Mouse (Mus musculus) layer of hippocampus, postnatal 14 days (tissue): ENCODE measurements around the gene Srpx. TPM values are rescaled to one million over a fixed set of nuclear protein-coding genes. Genes with fewer than 3 reads are reported as not detected.

Experiments
- total RNA-seq, 2 experiments: library from RNA; stranded (reverse); gene quantifications; 2 replicates each; pipeline ENCODE4 v1.2.3; 2021

Srpx gene
- total RNA-seq, 2 experiments from 2014 or later: 0.52 to 0.53 TPM

Other genes starting within 250 kb of the Srpx start
- gene Sytl5, start 232.1 kb downstream of the Srpx start, total RNA-seq: 1 to 10 TPM; 3.9 to 4.3 TPM
- 10 to 100 TPM; 17.7 to 18.7 TPM for gene Rpgr, start 99.2 kb upstream of the Srpx start, total RNA-seq
- not detected for gene Otc, start 134.6 kb upstream of the Srpx start, total RNA-seq